Mouse (Mus musculus) cerebellum, postnatal 36 days (tissue): ENCODE measurements at regions not wholly inside any gene's neighbourhood (a gene's known extent, or its start where the extent isn't known, plus 50 kb on each side); places are given as distances from the start of the nearest gene placed in this dataset.

ENCODE experiments used
- DNase-seq, 2 experiments: peaks; one replicate each; pipeline ENCODE4 v3.0.0; 2021 to 2022; ENCODE audit warnings: mixed read lengths in 2 of 2

- peak; percentile 24 to 29 for DNase-seq
These were observed 318.7 kb upstream of the 4930535I16Rik start for GRCm38 (mm10) chr4:124236476-124236875.

GRCm38 (mm10) chr4:124228537-124228936, 310.7 kb upstream of the 4930535I16Rik start:
- peak; percentile 69 to 73 for DNase-seq

- no peak for DNase-seq
These were observed 306.1 kb upstream of the 4930535I16Rik start for GRCm38 (mm10) chr4:124223646-124224500.

- DNase-seq: no peak
These were observed 303.9 kb upstream of the 4930535I16Rik start for GRCm38 (mm10) chr4:124221736-124222135.

GRCm38 (mm10) chr4:124217206-124217605, 299.4 kb upstream of the 4930535I16Rik start:
- DNase-seq: peak; percentile 36 to 40

- DNase-seq: peak; percentile 16 to 23
These were observed 298.5 kb upstream of the 4930535I16Rik start for GRCm38 (mm10) chr4:124216351-124216750.

- no peak for DNase-seq
These were observed 297.3 kb upstream of the 4930535I16Rik start for GRCm38 (mm10) chr4:124215077-124215476.

GRCm38 (mm10) chr4:124210103-124210502, 292.3 kb upstream of the 4930535I16Rik start:
- DNase-seq: no peak

GRCm38 (mm10) chr4:124206480-124206879, 288.7 kb upstream of the 4930535I16Rik start:
- DNase-seq: no peak

GRCm38 (mm10) chr4:124203736-124204135, 285.9 kb upstream of the 4930535I16Rik start:
- peak in 1 of 2 experiments; percentile 7 for DNase-seq

GRCm38 (mm10) chr4:124199884-124200844, 282.3 kb upstream of the 4930535I16Rik start:
- DNase-seq: no peak

GRCm38 (mm10) chr4:124198832-124199231, 281.0 kb upstream of the 4930535I16Rik start:
- no peak for DNase-seq

- DNase-seq: no peak
These were observed 278.9 kb upstream of the 4930535I16Rik start for GRCm38 (mm10) chr4:124196711-124197110.

GRCm38 (mm10) chr4:124193059-124193721, 275.4 kb upstream of the 4930535I16Rik start:
- DNase-seq: no peak

- DNase-seq: no peak
These were observed 273.0 kb upstream of the 4930535I16Rik start for GRCm38 (mm10) chr4:124190775-124191174.

- DNase-seq: no peak
These were observed 272.2 kb upstream of the 4930535I16Rik start for GRCm38 (mm10) chr4:124189993-124190385.

- no peak for DNase-seq
These were observed 271.6 kb upstream of the 4930535I16Rik start for GRCm38 (mm10) chr4:124189352-124189992.

GRCm38 (mm10) chr4:124187108-124187507, 269.3 kb upstream of the 4930535I16Rik start:
- no peak for DNase-seq

- DNase-seq: no peak
These were observed 263.5 kb upstream of the 4930535I16Rik start for GRCm38 (mm10) chr4:124181335-124181734.

GRCm38 (mm10) chr4:124178401-124179018, 260.7 kb upstream of the 4930535I16Rik start:
- no peak for DNase-seq

GRCm38 (mm10) chr4:124175531-124175930, 257.7 kb upstream of the 4930535I16Rik start:
- DNase-seq: no peak

- DNase-seq: no peak
These were observed 236.8 kb upstream of the 4930535I16Rik start for GRCm38 (mm10) chr4:124154627-124155026.
